Mouse (Mus musculus): ENCODE results near the gene Tmf1. TPM values are rescaled to one million over a fixed set of nuclear protein-coding genes. Genes with fewer than 3 reads are reported as not detected.

The Tmf1 gene
- 93.8 TPM for polyA plus RNA-seq (2014; fragmentation: Illumina TruSeq; extraction: RNeasy Lipid Tissue Mini Kit (QIAGEN cat#74804); ENCODE audit: low read depth, low replicate concordance)

DNA sequence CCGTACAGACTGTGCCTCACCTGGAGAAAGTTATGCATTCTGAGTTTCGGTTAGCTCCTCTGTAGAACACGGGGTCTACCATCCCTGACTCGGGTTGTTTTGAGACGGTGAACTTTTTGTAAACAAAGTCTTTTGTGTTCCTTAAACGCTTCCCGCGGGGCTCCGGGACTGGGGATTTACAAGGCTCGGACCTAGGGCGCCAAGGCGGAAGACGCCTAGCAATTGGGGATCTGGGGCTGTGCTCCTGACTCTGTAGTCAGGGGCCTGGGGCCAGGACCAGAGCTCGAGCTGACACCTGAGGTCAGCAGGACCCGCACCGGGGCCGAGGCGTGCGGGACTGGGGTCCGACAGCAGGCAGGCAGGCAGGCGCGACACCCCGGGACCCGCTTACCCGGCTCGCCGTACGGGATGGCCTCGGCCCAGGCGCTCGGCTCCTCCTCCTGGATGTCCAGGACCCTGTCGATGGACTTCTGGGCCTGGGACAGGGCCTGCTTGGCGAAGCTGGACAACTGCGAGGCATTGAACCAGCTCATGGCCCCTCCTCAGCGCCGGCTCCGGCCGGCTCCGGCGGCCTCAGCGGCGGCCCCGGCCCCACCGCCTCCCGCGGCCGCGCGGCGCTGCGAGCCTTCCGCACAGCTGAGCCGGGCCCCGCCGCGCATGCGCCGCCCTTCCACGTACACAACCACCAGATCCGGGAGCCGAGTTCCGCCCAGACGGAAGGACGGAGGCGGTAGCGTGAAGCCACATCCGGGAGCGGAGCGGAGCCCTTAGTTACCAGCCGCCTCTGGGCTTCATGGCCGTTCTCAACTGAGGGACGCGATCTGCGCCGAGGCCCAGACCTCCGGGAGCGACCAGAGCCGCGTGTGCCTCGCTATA is at the start of gene Tmf1:
Gene Tmf1 (minus strand): TSS at position 632 of the 876 bp plus-strand sequence.

DNA sequence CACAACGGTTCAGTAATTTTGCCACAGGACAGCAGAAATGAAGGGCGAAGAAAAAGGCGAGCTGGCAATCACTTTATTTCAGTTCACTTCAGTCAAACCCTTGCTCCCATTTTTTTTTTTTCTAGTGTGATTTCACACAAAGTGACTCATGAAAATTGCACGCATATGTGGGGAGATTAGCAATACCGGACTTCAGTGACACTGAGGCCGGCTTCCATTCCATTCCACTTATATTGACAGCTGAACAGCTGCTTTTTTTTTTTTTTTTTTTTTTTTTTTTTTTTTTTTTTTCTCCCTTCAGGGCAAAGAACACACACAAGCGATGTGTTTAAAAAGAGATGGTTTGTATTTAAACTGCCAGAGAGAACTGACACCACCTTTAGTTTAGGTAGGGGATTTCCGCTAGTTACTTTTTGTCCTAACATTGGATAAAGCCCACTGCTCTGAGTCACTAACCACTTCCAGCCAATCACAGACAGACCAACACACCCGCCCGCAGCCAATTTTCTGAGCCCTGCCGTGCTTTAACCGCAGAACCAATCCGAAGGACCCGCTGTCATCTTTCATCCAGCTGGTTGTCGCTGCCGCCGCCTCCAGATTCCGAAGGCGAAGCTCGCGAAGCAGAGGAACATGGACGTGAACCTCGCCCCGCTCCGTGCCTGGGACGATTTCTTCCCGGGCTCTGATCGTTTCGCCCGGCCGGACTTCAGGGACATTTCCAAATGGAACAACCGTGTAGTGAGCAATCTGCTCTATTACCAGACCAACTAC is 31.5 kb upstream of the Tmf1 start, which contains the start of gene Arl6ip5:
Gene Arl6ip5 (plus strand): TSS at position 499 of the 771 bp plus-strand sequence.

DNA sequence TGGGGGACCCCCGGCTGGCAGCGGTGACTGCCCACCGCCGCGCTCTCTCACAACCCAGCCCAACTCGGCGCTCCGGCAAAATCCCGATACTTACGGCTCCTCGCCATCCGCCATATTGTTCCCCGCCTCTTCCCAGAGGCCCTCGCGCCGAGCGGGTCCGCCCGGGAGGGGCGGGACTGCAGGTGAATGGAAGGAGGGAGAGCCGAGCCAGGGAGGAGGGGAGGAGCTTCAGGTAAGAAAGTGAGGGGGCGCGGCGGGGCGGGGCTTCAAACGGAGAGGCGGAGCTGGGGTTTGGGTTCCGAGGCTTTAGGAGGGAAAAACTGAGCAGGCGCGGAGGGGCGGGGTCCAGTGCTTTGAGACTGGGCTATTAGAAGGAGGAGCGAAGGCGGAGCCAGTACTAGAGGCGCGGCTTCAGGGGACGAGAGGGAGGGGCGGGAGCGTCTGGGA is 26.5 kb upstream of the Tmf1 start, which contains the start of gene Uba3:
Gene Uba3 (minus strand): TSS at position 209 of the 447 bp plus-strand sequence.

DNA sequence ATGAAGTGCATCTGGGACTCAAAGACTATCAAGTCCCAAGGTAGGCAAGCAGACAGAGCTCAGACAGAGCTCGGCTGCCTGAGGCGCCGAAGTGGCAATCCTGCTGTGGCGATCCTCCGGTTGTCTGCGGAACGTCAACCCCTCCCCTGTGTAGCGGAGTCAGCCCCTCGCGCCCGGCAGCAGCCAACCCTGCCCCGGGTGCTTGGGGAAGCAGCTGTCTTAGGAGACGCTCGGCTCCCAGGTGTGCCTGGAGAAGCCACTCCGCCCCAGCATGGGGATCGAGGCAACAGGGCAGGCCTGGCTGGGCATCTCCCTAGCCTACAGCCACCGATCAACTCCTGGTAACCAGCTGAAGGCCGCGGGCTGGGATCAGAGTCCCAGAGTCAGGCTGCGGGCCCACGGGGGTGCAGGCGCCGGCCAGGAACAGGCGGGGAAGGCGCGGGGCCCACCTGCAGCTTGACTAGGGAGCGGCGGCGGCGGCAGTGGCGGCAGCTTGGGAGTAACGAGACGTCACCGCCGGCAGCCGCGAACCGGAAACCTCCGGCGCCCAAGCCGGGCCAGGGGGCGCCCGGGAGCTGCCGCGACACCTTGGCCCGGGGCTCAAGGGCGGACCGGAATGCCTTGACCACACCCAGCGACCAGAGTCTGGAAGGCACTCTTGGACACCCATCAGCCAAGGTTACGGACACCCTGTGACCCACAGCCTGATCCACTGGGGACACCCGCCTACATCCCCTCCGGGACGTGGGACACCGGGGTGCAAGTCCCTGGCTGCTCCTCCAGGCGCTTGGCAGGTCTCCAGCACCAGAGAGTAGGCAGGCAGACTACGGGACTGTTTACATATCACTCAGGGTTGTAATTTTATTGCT is 30.3 kb downstream of the Tmf1 start, which contains the start of gene Eogt:
Gene Eogt (minus strand): TSS at position 800 of the 869 bp plus-strand sequence.

Other genes with a start within 250 kb of the Tmf1 start
- gene Fam19a4, start 118.7 kb downstream of the Tmf1 start, polyA plus RNA-seq (2014; fragmentation: Illumina TruSeq; extraction: RNeasy Lipid Tissue Mini Kit (QIAGEN cat#74804); ENCODE audit: low read depth, low replicate concordance): not detected
- 13.0 TPM for gene Eogt, start 29.9 kb downstream of the Tmf1 start, polyA plus RNA-seq (2014; fragmentation: Illumina TruSeq; extraction: RNeasy Lipid Tissue Mini Kit (QIAGEN cat#74804); ENCODE audit: low read depth, low replicate concordance)
- gene Uba3, start 26.5 kb upstream of the Tmf1 start, polyA plus RNA-seq (2014; fragmentation: Illumina TruSeq; extraction: RNeasy Lipid Tissue Mini Kit (QIAGEN cat#74804); ENCODE audit: low read depth, low replicate concordance): 190 TPM
- gene Arl6ip5, start 31.6 kb upstream of the Tmf1 start, polyA plus RNA-seq (2014; fragmentation: Illumina TruSeq; extraction: RNeasy Lipid Tissue Mini Kit (QIAGEN cat#74804); ENCODE audit: low read depth, low replicate concordance): 85.0 TPM
- gene Lmod3, start 73.6 kb upstream of the Tmf1 start, polyA plus RNA-seq (2014; fragmentation: Illumina TruSeq; extraction: RNeasy Lipid Tissue Mini Kit (QIAGEN cat#74804); ENCODE audit: low read depth, low replicate concordance): not detected

All from sigmoid colon, adult 10 weeks (tissue).